Mouse (Mus musculus): ENCODE measurements around the gene Slco3a1.

GRCm38 (mm10) chr7:74518255-74518654 is 36.3 kb downstream of the Slco3a1 start:
- TF ChIP-seq CTCF (IDR thresholded peaks at IDR 0.05; ENCODE audit: low read depth) (no peak), EP300 (IDR thresholded peaks at IDR 0.05; ENCODE audit: low read depth) (no peak)
